ENCODE assay signal across 16 mouse cellular contexts in the genomic region with DNA sequence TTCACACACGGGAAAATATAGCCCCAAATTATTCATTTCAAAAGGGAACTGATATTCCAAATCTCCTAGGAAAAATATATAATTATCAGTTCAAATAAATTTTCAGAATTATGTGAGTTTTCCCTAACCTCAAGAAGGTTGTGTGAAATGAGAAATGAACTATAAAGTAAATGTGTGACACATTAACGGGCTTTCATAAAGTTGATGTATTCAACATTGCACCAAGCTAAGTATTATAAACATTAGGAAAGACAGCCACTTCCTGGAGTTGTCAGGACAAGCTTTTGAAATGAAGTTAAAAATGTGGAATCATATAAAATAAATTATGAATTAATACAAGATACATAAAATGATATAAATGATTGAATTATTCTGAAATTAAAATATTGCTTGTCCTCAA.
"Had no signal": no experiment of that assay in that cellular context is flagged by ENCODE, and none has a peak within 500 bp of the region (broad histone marks: within the 10 kb centered on the region; RNA-seq: fewer than 3 reads in every experiment).

No protein-coding gene starts in this region.

- H3K27ac ChIP-seq: neural tube, embryonic 13.5 days; neural tube, embryonic 15.5 days; stomach, embryonic 15.5 days; stomach, postnatal 0 days had no signal

- H3K36me3 ChIP-seq: neural tube, embryonic 13.5 days; neural tube, embryonic 15.5 days; stomach, embryonic 15.5 days had no signal

- H3K9me3 ChIP-seq: neural tube, embryonic 13.5 days; neural tube, embryonic 15.5 days; stomach, embryonic 15.5 days had no signal

- H3K4me2 ChIP-seq: neural tube, embryonic 13.5 days; neural tube, embryonic 15.5 days; stomach, embryonic 15.5 days had no signal

- H3K9ac ChIP-seq: neural tube, embryonic 13.5 days; neural tube, embryonic 15.5 days; stomach, embryonic 15.5 days had no signal

- DNase-seq: retina, postnatal 1 day; right cerebral cortex, adult 18-20 months; right cerebral cortex, postnatal 14 days; right cerebral cortex, postnatal 25 days; right cerebral cortex, postnatal 4 days; spleen, adult 18-20 months; thymus, adult 18-20 months; thymus, adult 2 months; thymus, postnatal 14 days; thymus, postnatal 25 days; thymus, postnatal 36 days; thymus, postnatal 4 days had no signal

- H3K27me3 ChIP-seq: neural tube, embryonic 13.5 days; neural tube, embryonic 15.5 days; stomach, embryonic 15.5 days had no signal

- H3K4me1 ChIP-seq: neural tube, embryonic 13.5 days; neural tube, embryonic 15.5 days; stomach, embryonic 15.5 days had no signal

- H3K4me3 ChIP-seq: neural tube, embryonic 13.5 days; neural tube, embryonic 15.5 days; stomach, embryonic 15.5 days had no signal
